Mouse (Mus musculus) liver, adult 2 months (tissue): ENCODE data around the gene Pkd1.

Experiments used
- CTCF ChIP-seq: fragments of 200-500 bp; IDR thresholded peaks from 2 replicates; pipeline ENCODE4 v1.5.1; 2011; ENCODE audit warnings: low read depth, low read length, control low read depth
- POLR2A ChIP-seq: fragments of 200-500 bp; IDR thresholded peaks from 2 replicates; pipeline ENCODE4 v1.6.1; 2011; ENCODE audit warnings: low read length, control low read depth; ENCODE audit not compliant: insufficient read depth; ENCODE audit errors: extremely low read depth

DNA sequence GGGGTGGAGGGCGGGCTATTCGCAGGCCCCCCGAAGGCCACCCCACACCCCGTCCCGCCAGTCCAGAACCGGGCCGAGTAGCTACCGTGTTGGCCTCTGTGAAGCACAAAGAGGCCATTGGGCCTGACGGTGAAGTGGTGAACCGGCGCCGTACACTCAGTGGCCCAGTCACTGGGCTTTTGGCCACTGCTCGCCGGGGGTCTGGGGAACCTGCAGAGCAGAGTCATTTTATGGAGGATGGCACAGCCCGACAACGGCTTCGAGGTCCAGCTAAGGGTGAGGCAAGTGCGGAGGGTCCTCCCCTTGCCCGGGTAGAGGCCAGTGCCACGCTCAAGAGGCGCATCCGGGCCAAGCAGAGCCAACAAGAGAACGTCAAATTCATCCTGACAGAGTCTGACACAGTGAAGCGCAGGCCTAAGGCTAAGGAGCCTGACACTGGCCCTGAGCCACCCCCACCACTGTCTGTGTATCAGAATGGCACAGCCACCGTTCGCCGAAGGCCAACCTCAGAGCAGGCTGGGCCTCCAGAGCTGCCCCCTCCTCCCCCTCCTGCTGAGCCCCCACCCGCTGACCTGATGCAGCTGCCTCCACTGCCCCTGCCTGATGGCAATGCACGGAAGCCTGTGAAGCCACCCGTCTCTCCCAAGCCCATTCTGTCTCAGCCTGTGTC lies 44.2 kb upstream of the Pkd1 start:
- TF ChIP-seq CTCF, result no peak
- TF ChIP-seq POLR2A, result no peak
